ENCODE assay signal across 7 mouse cellular contexts in genomic region chr9:62026600-62026999, GRCm38 (mm10). TPM values are rescaled to one million over a fixed set of nuclear protein-coding genes. Genes with fewer than 3 reads are reported as not detected.
A peak's percentile ranks its signal among the peaks of the same experiment; 100 is the strongest.
DNase-seq lines count a peak whose midpoint lies in the region; ATAC-seq lines count a peak whose summit lies in the region.

Paqr5 (minus strand) TSS chr9:62026856.

- H3K27ac ChIP-seq in stomach, embryonic 15.5 days = 0 out of 2 replicates have a peak within 1 kb of the TSS, but pooled peaks have one; percentile 18

- peak; percentile 93 for ATAC-seq in megakaryocyte-erythroid progenitor cell, adult 5-6 weeks (replicated peaks; ENCODE audit: low FRiP score, low TSS enrichment, poor library complexity, severe bottlenecking)
- peak; percentile 88 for ATAC-seq in stomach, embryonic 15.5 days (ENCODE audit: insufficient read depth, low FRiP score, low read depth)

- H3K9me3 ChIP-seq in stomach, embryonic 15.5 days = no peaks in the 10 kb centered on the region

- peak within 1 kb of the TSS; percentile 49 for H3K4me3 ChIP-seq in stomach, embryonic 15.5 days (replicated peaks)

- peaks cover 18% of the 10 kb centered on the region for H3K4me1 ChIP-seq in stomach, embryonic 15.5 days

- WGBS in stomach, embryonic 15.5 days = 0% methylated on average over 32 of the region's 32 CpGs

- intact Hi-C loops in heart, postnatal 10 days (cut with DNase I) = no loop called here

- peaks cover 5% of the 10 kb centered on the region; the same call in 1 of the 2 replicates for H3K27me3 ChIP-seq in stomach, embryonic 15.5 days (replicated peaks)

- peak within 1 kb of the TSS; percentile 23; the same call in 1 of the 2 replicates for H3K9ac ChIP-seq in stomach, embryonic 15.5 days

- H3K36me3 ChIP-seq in stomach, embryonic 15.5 days = no peaks in the 10 kb centered on the region

- DNase-seq in adrenal gland, adult 18-20 months (ENCODE audit: low spot score in 2 of 2) = peak; percentile 54 to 62
- peak; percentile 69 for DNase-seq in embryo, embryonic 11 days
- DNase-seq in heart, postnatal 10 days = peak; percentile 24 to 31
- peak; percentile 80 to 87 for DNase-seq in kidney, postnatal 4 days
- no peak for DNase-seq in right cerebral cortex, postnatal 4 days

- peak within 1 kb of the TSS; percentile 88 for H3K4me2 ChIP-seq in stomach, embryonic 15.5 days

RNA-seq across cellular contexts. Expression of gene Paqr5, which starts in this region (rescaled TPM):
- 1 to 10 TPM; 3.2 to 5.2 TPM for total RNA-seq in adrenal gland, adult 18-20 months (2021)
- total RNA-seq in heart, postnatal 10 days (2021) = not detected
- 1.5 TPM in 1 of 2 replicates, not detected in the other for total RNA-seq in megakaryocyte-erythroid progenitor cell, adult 5-6 weeks (2014; fragmentation: Nextera tagmentation)
- total RNA-seq in megakaryocyte-erythroid progenitor cell, adult 5-6 weeks (2017) = 0.65 TPM in 1 of 2 replicates, not detected in the other
- polyA plus RNA-seq in stomach, embryonic 15.5 days (2015; fragmentation: Nextera tagmentation; extraction: Ambion mirVana) = 20.5 and 30.6 TPM in 2 replicates

Comparison
In these comparisons a context has a peak if more than half of its experiments do, and no peak if none do; other contexts are left out.
1. Peak in DNase-seq in heart, postnatal 10 days; RNA of the gene not detected or under 1 TPM.